Mouse (Mus musculus) kidney, postnatal 36 days (tissue): ENCODE results near the gene Depp1.
"Not testable (repeated sequence)": the region's sequence is repeated elsewhere in the genome, so short reads cannot be mapped to it uniquely, and the experiment has no call there.

Source experiments
- DNase-seq, 2 experiments: peaks; one replicate each; pipeline ENCODE4 v3.0.0; 2021 to 2022; ENCODE audit warnings: mixed read lengths in 2 of 2

Depp1 gene

GRCm38 (mm10) chr6:116650406-116650805 lies at the start of gene Depp1:
TSS of gene Depp1 (plus strand) at chr6:116650609.
- peak; percentile 84 to 92 for DNase-seq

- not testable (repeated sequence) for DNase-seq
Observed at GRCm38 (mm10) chr6:116600969-116601368, 49.4 kb upstream of the Depp1 start.

- no peak for DNase-seq
Observed at GRCm38 (mm10) chr6:116607230-116607629, 43.2 kb upstream of the Depp1 start.

- no peak for DNase-seq
Observed at GRCm38 (mm10) chr6:116615719-116616118, 34.7 kb upstream of the Depp1 start.

GRCm38 (mm10) chr6:116618073-116618472 lies 32.3 kb upstream of the Depp1 start:
- no peak for DNase-seq

GRCm38 (mm10) chr6:116621318-116622023 lies 28.9 kb upstream of the Depp1 start:
- DNase-seq = no peak

- DNase-seq = not testable (repeated sequence)
Observed at GRCm38 (mm10) chr6:116626417-116626816, 24.0 kb upstream of the Depp1 start.

GRCm38 (mm10) chr6:116628095-116628494 lies 22.3 kb upstream of the Depp1 start:
- DNase-seq = no peak

GRCm38 (mm10) chr6:116628539-116629171 lies 21.8 kb upstream of the Depp1 start, which contains the start of gene Zfp422:
TSS of gene Zfp422 (minus strand) at chr6:116628999.
- peak; percentile 60 to 80 for DNase-seq

GRCm38 (mm10) chr6:116629766-116630165 lies 20.6 kb upstream of the Depp1 start:
- no peak for DNase-seq

- DNase-seq = peak; percentile 93 to 96
Observed at GRCm38 (mm10) chr6:116632129-116632528, 18.3 kb upstream of the Depp1 start.

- no peak for DNase-seq
Observed at GRCm38 (mm10) chr6:116633741-116634695, 16.4 kb upstream of the Depp1 start.

- DNase-seq = peak; percentile 89 to 92
Observed at GRCm38 (mm10) chr6:116635251-116636180, 14.9 kb upstream of the Depp1 start.

- DNase-seq = no peak
Observed at GRCm38 (mm10) chr6:116636581-116637235, 13.7 kb upstream of the Depp1 start.

GRCm38 (mm10) chr6:116637496-116637895 lies 12.9 kb upstream of the Depp1 start:
- DNase-seq = no peak

GRCm38 (mm10) chr6:116638871-116639270 lies 11.5 kb upstream of the Depp1 start:
- DNase-seq = no peak

GRCm38 (mm10) chr6:116639663-116640062 lies 10.7 kb upstream of the Depp1 start:
- DNase-seq = no peak

- DNase-seq = no peak
Observed at GRCm38 (mm10) chr6:116642942-116643341, 7.5 kb upstream of the Depp1 start.

GRCm38 (mm10) chr6:116643881-116644280 lies 6.5 kb upstream of the Depp1 start:
- DNase-seq = no peak

- DNase-seq = peak in 1 of 2 experiments; percentile 54
Observed at GRCm38 (mm10) chr6:116644335-116644734, 6.1 kb upstream of the Depp1 start.

GRCm38 (mm10) chr6:116647763-116648162 lies 2.6 kb upstream of the Depp1 start:
- peak; percentile 85 to 91 for DNase-seq
